Mouse (Mus musculus) heart, embryonic 15.5 days (tissue): ENCODE results near the gene Sorcs2. TPM values are rescaled to one million over a fixed set of nuclear protein-coding genes. Genes with fewer than 3 reads are reported as not detected.

Source experiments
- ATAC-seq: fragments of 200-750 bp; cut with Nextera tagmentation; replicated peaks from 2 replicates; pipeline ENCODE4 v1.8.0; 2017; ENCODE audit warnings: low read depth, moderate TSS enrichment; ENCODE audit not compliant: insufficient number of reproducible peaks, insufficient read depth, low FRiP score
- H3K27ac ChIP-seq: fragments of 300-500 bp; sonication (generic); 2 replicates; pipeline ENCODE4 v1.5.1; 2015; ENCODE audit warnings: mild to moderate bottlenecking, inconsistent platforms
- H3K27me3 ChIP-seq: fragments of 300-500 bp; sonication (generic); 2 replicates; pipeline ENCODE4 v1.6.1; 2015; ENCODE audit warnings: inconsistent platforms
- H3K36me3 ChIP-seq: fragments of 300-500 bp; sonication (generic); 2 replicates; pipeline ENCODE4 v1.6.1; 2015; ENCODE audit warnings: mild to moderate bottlenecking, inconsistent platforms
- H3K4me1 ChIP-seq: fragments of 300-500 bp; sonication (generic); replicated peaks from 2 replicates; pipeline ENCODE4 v1.6.1; 2015; ENCODE audit warnings: inconsistent platforms
- H3K4me2 ChIP-seq: fragments of 300-500 bp; sonication (generic); 2 replicates; pipeline ENCODE4 v1.6.1; 2015; ENCODE audit warnings: inconsistent platforms, mild to moderate bottlenecking, moderate library complexity
- H3K4me3 ChIP-seq: fragments of 300-500 bp; sonication (generic); 2 replicates; pipeline ENCODE4 v1.5.1; 2015; ENCODE audit warnings: mild to moderate bottlenecking, inconsistent platforms
- H3K9ac ChIP-seq: fragments of 300-500 bp; sonication (generic); 2 replicates; pipeline ENCODE4 v1.6.1; 2015; ENCODE audit warnings: mild to moderate bottlenecking, inconsistent platforms
- H3K9me3 ChIP-seq: fragments of 300-500 bp; sonication (generic); replicated peaks from 2 replicates; pipeline ENCODE4 v1.6.1; 2016; ENCODE audit warnings: inconsistent platforms
- WGBS: fragments of 180-500 bp; shearing (Covaris S2); methylation state at CpG from one replicate; pipeline ENCODE4 v1.1.7; 2015; ENCODE audit warnings: mixed read lengths; 5-methylcytosine and 5-hydroxymethylcytosine counted together
- polyA plus RNA-seq: library from polyadenylated mRNA; unstranded; fragments of >200 nt; fragmentation: Nextera tagmentation; extraction: Ambion mirVana; gene quantifications from 2 replicates; pipeline ENCODE4 v1.2.1, GENCODE M21; 2015

Gene Sorcs2
- polyA plus RNA-seq, 1 experiment from 2014 or later = 8.6 TPM

DNA sequence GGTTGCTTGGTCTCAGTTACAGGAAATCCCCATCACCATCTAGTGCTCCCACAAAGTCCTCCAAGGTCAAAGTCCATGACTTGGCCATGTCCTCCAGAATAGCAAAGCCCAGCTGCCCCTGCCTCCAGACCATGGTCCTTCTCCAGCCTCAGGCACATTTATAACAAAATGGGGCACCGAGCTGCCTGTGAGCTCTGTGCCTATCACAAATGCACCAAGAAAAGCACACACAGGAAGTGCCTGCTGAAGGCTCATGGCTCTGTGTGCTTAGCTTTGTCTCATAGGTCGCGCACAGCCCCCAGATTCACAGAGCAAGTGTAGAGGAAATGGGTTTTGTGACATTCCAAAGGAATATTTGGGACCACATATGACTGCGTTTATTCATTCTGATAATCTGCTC, 39.8 kb downstream of the Sorcs2 start:
- no peak overlapping the region for H3K4me2 ChIP-seq
- H3K4me1 ChIP-seq = peaks cover 80% of the 10 kb centered on the region
- WGBS = 39% methylated on average over 4 of the region's 4 CpGs
- H3K36me3 ChIP-seq = no peaks in the 10 kb centered on the region
- no peak overlapping the region for H3K4me3 ChIP-seq
- no peaks in the 10 kb centered on the region for H3K27me3 ChIP-seq
- no peak overlapping the region for H3K9ac ChIP-seq
- ATAC-seq = no peak
- no peaks in the 10 kb centered on the region for H3K9me3 ChIP-seq
- peak overlapping the region; percentile 46 for H3K27ac ChIP-seq

DNA sequence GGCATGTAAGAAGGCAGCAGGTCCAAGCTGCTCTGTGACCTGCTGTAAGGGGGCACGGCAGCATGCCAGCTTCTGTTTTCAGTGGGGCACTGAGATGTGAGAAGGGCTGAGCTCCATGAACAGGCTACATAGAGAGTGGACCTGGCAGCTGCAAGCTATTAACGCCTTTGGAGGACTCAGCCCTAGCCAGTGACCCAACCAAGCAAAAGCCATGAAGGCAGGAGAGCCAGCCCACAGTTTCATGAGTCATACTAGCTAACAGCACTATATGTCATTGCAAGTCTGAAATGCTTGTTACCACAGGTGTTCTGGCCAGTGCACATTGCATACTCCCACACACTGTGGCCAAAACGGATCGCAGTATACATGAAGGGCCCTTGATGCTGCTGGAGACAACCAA, 41.3 kb downstream of the Sorcs2 start:
- H3K36me3 ChIP-seq = no peaks in the 10 kb centered on the region
- no peaks in the 10 kb centered on the region for H3K27me3 ChIP-seq
- no peak for ATAC-seq
- H3K4me3 ChIP-seq = no peak overlapping the region
- 77% methylated on average over 4 of the region's 4 CpGs for WGBS
- no peak overlapping the region for H3K4me2 ChIP-seq
- H3K9me3 ChIP-seq = no peaks in the 10 kb centered on the region
- no peak overlapping the region for H3K9ac ChIP-seq
- no peak overlapping the region for H3K27ac ChIP-seq
- peaks cover 69% of the 10 kb centered on the region for H3K4me1 ChIP-seq

DNA sequence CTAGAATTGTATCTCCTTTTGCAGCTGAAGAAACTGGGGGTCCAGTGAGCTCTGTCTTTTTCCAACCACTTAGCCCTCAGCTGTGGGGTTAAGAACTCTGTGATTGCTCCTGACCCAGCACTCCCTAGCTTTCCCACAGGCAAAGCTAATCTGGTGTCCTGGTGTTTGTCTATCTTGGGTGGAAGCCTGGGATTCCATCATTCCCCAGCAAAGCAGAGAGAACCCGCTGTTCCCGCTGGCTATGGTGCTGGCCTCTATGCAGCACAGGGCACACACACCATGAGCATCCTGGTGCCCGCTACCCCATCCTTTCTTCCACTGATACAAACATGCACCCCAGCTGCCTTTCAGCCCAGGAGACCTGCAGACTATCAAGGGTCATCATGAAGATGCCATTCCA, 42.3 kb downstream of the Sorcs2 start:
- WGBS = 62% methylated on average over 3 of the region's 3 CpGs
- H3K4me3 ChIP-seq = no peak overlapping the region
- H3K4me1 ChIP-seq = peaks cover 60% of the 10 kb centered on the region
- H3K36me3 ChIP-seq = no peaks in the 10 kb centered on the region
- ATAC-seq = no peak
- no peak overlapping the region for H3K9ac ChIP-seq
- no peaks in the 10 kb centered on the region for H3K9me3 ChIP-seq
- no peaks in the 10 kb centered on the region for H3K27me3 ChIP-seq
- H3K4me2 ChIP-seq = no peak overlapping the region
- no peak overlapping the region for H3K27ac ChIP-seq

DNA sequence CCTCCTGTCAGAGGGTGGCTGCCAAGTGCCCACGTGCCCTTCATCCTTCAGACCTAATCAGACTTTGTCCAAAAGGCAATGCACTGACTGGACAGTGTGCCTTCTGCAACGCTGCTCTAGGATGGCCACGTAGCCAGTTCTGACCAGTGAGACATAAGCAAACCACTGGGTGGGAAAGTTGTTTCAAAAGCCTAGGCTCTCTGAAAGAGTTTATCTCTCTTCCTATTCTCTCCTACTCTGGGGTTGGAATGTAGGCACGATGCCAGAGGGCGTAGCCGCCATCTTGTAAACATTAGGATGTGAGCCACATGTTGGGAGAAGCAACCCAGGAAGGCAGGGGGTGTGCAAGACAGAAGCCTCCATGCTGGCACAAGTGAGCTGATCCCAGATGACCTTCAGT, 44.3 kb downstream of the Sorcs2 start:
- Histone ChIP-seq H3K36me3 (no peaks in the 10 kb centered on the region), H3K9me3 (no peaks in the 10 kb centered on the region), H3K4me1 (peaks cover 40% of the 10 kb centered on the region), H3K27me3 (no peaks in the 10 kb centered on the region), H3K9ac (no peak overlapping the region), H3K4me3 (no peak overlapping the region), H3K4me2 (no peak overlapping the region), H3K27ac (0 out of 2 replicates have a peak overlapping the region, but pooled peaks have one; percentile 11)
- 58% methylated on average over 6 of the region's 6 CpGs for WGBS
- ATAC-seq = no peak

DNA sequence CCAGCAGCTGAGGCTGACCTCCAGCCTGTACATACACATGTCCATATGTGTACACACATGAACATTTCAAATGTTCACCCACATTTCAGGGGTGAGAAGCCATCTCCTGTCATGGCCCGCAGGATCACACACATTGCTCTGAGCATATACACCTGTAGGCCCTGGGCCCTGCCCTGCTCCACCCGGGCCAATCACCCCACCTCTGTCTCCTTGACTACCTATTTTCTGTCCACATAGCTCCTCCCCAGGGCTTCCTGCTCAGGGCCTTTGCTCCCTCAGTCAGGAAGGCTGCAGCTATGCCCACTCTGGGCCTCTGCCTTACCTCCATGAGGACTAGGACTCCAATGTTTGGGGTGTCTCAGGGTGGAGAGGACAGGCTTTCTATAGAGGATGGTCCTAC, 44.7 kb downstream of the Sorcs2 start:
- Histone ChIP-seq H3K9me3 (no peaks in the 10 kb centered on the region), H3K4me1 (peaks cover 35% of the 10 kb centered on the region), H3K27ac (0 out of 2 replicates have a peak overlapping the region, but pooled peaks have one; percentile 11), H3K4me2 (no peak overlapping the region), H3K36me3 (no peaks in the 10 kb centered on the region), H3K27me3 (no peaks in the 10 kb centered on the region), H3K4me3 (no peak overlapping the region), H3K9ac (no peak overlapping the region)
- 89% methylated on average over 2 of the region's 2 CpGs for WGBS
- ATAC-seq = no peak

DNA sequence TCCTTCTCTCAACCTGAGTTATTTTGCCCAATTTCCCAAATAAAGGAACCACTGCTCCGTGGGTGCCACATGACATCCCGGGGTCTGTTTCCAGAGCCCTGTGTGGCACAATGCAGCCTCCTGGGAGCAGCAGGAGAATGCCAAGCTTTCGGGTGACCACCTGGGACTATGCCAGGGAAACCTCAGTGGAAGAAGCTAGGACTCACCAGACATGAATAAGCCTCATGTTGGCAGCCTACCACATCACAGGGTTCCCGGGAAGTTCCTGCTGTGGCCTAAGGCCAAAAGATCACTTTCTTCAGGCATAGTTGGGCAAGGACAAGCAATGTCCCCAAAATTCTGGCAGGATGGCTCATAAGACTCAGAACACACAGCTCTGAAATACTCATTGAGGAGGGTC, 51.2 kb downstream of the Sorcs2 start:
- H3K9ac ChIP-seq = no peak overlapping the region
- no peaks in the 10 kb centered on the region for H3K36me3 ChIP-seq
- 77% methylated on average over 4 of the region's 4 CpGs for WGBS

DNA sequence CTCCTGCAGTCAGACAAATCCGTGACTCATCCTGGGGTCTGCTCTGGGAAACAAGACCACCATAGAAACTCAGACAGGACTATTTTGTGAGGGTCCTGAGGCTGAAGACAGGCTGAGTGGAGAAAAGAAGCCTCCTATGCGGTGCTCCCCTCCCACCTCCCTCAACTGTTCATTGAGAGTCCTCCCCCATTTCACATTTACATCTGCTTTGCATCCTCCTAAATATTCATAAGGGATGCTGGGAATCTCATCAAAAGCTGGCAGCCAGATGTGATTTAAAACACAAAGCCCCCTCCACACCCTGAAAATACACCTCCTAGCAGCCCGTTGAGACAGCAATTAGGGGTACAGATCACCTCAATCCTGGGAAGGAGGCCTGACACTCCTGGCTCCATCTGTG, 58.7 kb downstream of the Sorcs2 start:
- no peak for ATAC-seq
- Histone ChIP-seq H3K4me2 (no peak overlapping the region), H3K9me3 (no peaks in the 10 kb centered on the region), H3K4me1 (peaks cover 22% of the 10 kb centered on the region), H3K27ac (no peak overlapping the region), H3K9ac (no peak overlapping the region), H3K36me3 (no peaks in the 10 kb centered on the region), H3K27me3 (no peaks in the 10 kb centered on the region), H3K4me3 (no peak overlapping the region)
- 66% methylated on average over 3 of the region's 3 CpGs for WGBS

More for the DNA sequence above, 51.2 kb downstream of the Sorcs2 start:
- Histone ChIP-seq H3K4me3 (no peak overlapping the region), H3K4me1 (peaks cover 7% of the 10 kb centered on the region), H3K27me3 (no peaks in the 10 kb centered on the region), H3K27ac (no peak overlapping the region), H3K4me2 (no peak overlapping the region), H3K9me3 (no peaks in the 10 kb centered on the region)
- no peak for ATAC-seq

DNA sequence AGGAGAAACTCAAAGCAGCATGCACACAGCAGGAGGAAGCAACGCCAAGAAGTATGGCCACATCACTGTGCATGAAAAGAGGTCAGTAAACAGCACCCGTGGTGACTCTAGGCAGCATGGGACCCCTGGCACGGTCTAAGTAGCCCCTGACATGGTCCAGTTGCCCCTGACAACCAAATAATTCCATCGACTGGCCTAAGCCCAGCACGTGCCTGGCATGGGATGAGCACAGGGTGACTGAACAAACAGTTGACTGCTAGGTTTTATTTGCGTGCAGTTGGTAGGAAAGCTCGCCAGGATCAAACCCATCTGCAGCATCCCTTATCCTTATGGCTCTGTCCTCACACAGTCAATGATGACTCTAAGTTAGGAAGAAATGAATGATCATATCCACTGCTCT, 61.7 kb downstream of the Sorcs2 start:
- no peak overlapping the region for H3K9ac ChIP-seq
- no peak overlapping the region for H3K27ac ChIP-seq
- peaks cover 15% of the 10 kb centered on the region for H3K4me1 ChIP-seq
- H3K27me3 ChIP-seq = no peaks in the 10 kb centered on the region
- H3K4me2 ChIP-seq = no peak overlapping the region
- no peaks in the 10 kb centered on the region for H3K36me3 ChIP-seq
- no peak overlapping the region for H3K4me3 ChIP-seq
- no peak for ATAC-seq
- no peaks in the 10 kb centered on the region for H3K9me3 ChIP-seq
- WGBS = 80% methylated on average over 7 of the region's 7 CpGs

DNA sequence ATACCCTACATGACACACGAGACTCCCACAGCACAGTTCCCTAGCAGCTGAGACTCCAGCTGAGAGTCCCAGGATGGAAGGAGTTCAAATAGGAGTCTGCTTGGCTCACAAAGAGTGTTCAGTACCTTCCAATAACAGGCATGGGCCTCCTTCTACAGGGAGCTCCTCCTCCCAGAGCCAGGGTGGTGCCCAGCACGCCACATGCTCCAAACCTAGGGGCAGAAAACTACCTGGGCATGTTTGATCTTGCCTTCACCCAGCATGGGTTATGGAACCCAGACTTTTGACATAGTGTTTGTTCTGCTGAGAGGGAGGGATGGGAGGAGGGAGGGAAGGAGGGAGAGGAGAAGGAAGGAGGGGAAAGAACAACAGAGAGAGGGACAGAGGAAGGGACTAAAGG, 62.3 kb downstream of the Sorcs2 start:
- Histone ChIP-seq H3K4me2 (no peak overlapping the region), H3K9me3 (no peaks in the 10 kb centered on the region), H3K4me1 (peaks cover 20% of the 10 kb centered on the region), H3K36me3 (no peaks in the 10 kb centered on the region), H3K4me3 (no peak overlapping the region), H3K27ac (no peak overlapping the region), H3K27me3 (no peaks in the 10 kb centered on the region), H3K9ac (no peak overlapping the region)
- no peak for ATAC-seq
- 89% methylated on average over 2 of the region's 2 CpGs for WGBS

DNA sequence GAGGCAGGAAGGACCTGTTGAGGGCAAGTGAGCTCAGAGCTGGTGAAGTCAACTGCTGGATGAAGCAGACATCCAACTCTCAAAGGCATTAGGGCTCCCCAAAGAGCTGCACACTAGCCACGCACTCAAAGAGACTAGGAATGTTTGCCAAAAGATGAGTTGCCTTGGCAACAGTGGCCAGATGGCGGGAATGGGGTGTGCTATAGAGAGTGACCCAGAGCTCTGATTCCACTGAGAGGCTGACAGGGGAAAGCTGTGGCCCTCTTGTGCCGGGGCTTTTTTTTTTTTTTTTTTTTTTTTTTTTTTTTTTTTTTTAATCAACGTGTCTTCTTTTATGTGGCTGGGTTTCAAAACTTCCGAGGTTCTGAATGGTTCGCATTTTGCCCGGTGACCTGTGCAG, 63.7 kb downstream of the Sorcs2 start:
- Histone ChIP-seq H3K36me3 (no peaks in the 10 kb centered on the region), H3K4me3 (no peak overlapping the region), H3K27ac (no peak overlapping the region), H3K4me1 (peaks cover 19% of the 10 kb centered on the region), H3K9ac (no peak overlapping the region), H3K27me3 (no peaks in the 10 kb centered on the region), H3K9me3 (no peaks in the 10 kb centered on the region), H3K4me2 (no peak overlapping the region)
- WGBS = 72% methylated on average over 7 of the region's 7 CpGs
- ATAC-seq = no peak

DNA sequence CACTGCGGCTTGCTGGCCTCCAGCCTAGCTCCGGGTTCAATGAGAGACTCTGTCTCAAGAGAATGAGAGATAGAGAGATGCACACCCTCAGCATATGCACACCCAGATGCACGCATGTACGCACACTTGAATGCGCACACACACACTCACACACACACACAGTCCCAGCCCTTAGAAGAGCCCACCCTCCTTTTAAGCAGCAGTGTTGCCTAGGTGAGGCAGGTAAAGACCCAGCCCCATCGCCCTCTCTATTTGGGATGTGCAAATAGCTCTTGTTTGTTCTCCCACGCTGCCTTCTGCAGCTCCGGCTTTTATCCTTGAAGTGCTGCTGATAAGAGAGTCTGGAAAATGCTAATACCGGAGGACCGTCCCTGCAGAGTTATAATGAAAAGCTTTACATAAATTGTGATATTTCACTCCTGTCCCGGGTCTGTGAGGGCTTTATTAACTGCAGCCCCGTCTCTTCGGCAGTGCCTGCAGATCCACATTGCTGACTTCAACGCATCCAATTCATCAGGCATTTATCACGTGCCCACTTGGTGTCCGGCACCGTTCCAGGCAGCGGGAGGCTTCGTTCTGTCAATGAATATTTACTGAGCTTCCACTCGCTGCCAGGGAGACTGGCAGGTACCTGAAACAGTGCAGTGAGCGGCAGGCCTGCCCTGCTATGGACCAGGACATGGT, 67.3 kb downstream of the Sorcs2 start:
- no peaks in the 10 kb centered on the region for H3K36me3 ChIP-seq
- no peak for ATAC-seq
- H3K4me2 ChIP-seq = no peak overlapping the region
- H3K27me3 ChIP-seq = no peaks in the 10 kb centered on the region
- H3K4me1 ChIP-seq = peaks cover 19% of the 10 kb centered on the region
- no peak overlapping the region for H3K4me3 ChIP-seq
- no peak overlapping the region for H3K27ac ChIP-seq
- 37% methylated on average over 21 of the region's 21 CpGs for WGBS
- H3K9me3 ChIP-seq = no peaks in the 10 kb centered on the region
- no peak overlapping the region for H3K9ac ChIP-seq
